Mouse (Mus musculus): Measurements from ENCODE around the gene Pcx. TPM values are rescaled to one million over a fixed set of nuclear protein-coding genes. Genes with fewer than 3 reads are reported as not detected.

The Pcx gene
- total and polyA plus RNA-seq, 2 experiments from 2014 or later, result 50.5 to 84.0 TPM

DNA sequence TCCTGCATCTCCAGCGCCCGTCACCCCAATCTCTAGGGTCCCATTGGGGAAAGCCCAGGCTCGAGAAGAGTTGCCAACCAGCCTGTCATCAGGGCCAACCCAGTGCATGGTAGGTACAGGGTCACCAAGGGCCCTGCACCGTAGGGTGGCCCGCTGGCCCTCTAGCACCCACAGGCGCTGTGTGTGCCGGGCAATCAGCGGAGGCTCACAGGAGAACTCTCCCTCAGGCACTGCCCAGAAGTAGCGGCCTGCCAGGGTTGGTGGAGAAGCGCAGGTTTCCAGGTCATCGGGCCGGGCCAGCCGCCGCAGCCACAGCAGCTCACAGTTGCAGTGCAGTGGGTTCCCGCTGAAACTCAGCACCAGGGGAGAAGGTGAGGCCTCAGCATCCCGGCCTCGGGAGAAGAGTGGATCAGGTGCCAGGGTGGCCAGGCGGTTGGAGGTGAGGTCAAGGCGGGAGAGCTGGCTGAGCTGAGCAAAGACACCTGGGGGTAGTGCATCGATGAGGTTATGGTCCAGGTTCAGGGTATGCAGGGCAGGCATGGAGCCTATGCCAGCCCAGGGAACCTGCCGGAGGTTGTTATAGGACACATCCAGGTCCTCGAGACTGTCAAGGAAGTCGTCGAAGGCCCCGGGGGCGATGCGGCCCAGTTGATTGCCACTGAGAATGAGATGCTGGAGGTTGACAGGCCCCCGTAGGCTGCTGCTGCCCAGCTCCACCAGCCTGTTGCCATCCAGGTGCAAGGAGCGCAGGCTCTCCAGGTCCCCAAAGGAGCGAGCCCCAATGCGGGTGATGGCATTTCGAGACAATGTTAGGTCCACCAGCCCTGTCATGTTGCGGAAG is 103.4 kb downstream of the Pcx start:
- Histone ChIP-seq H3K9me3 (ENCODE audit: low read length) (no peaks in the 10 kb centered on the region), H3K27me3 (ENCODE audit: insufficient read depth, low read length) (no peaks in the 10 kb centered on the region)

DNA sequence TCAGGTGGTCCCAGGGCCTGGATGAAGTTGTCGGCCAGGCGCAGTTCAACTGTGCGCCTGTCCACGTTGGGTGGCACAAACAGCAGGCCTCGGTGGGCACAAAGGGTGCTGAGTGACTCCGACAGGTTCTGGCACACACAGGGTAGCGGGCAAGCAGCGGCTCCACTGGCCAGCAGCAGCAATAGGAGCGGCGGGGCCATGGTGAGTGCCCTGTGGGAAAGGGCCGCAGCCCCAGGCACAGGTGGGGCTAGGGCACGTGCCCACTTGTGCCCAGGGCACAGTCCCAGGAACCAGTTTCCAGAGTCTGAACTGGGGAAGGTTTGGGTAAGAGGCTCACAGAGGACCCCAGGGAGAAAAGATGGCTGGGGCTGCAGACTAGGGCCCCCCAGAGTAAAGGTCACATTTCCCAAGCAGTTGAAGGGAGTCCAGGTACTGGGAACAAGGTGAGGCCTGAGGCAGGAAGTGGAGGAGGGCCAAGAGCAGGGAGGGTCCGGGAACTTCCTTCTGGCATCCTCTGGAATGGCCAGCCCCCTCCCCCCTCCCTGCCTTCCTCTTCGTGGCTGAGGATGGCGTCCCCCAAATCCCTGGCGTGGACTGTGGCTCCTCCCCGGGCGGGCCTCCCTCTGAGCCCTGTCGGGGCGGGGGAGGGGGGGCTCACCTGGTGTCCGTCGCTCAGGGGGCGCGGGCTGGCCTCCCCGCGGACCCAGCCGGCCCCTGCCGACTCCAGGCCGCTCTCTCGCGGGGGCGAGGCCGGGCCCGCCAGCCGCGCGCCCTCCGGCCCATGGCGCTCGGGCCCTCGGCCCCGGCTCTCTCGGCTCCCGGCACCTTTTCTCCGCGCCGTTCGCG is 104.3 kb downstream of the Pcx start:
- peak; percentile 43 for DNase-seq (ENCODE audit: low spot score)
- WGBS, result 21% methylated on average over 28 of the region's 49 CpGs

More for the DNA sequence above, 103.4 kb downstream of the Pcx start:
- Histone ChIP-seq H3K4me3 (ENCODE audit: low read length) (peak overlapping the region; percentile 89), H3K4me1 (ENCODE audit: insufficient read depth, low read length) (peaks cover 23% of the 10 kb centered on the region), H3K36me3 (ENCODE audit: insufficient read depth, low read length) (peaks cover 21% of the 10 kb centered on the region), H3K4me2 (ENCODE audit: low read depth, low read length) (peak overlapping the region; percentile 82), H3K27ac (peak overlapping the region; percentile 91), H3K9ac (replicated peaks; ENCODE audit: low read length) (peak overlapping the region; percentile 97; the same call in 1 of the 2 replicates)
- 88% methylated on average over 33 of the region's 33 CpGs for WGBS
- TF ChIP-seq CTCF (IDR thresholded peaks at IDR 0.05; ENCODE audit: low read depth), result no peak
- no peak for DNase-seq (ENCODE audit: low spot score)
- ATAC-seq, result no peak

DNA sequence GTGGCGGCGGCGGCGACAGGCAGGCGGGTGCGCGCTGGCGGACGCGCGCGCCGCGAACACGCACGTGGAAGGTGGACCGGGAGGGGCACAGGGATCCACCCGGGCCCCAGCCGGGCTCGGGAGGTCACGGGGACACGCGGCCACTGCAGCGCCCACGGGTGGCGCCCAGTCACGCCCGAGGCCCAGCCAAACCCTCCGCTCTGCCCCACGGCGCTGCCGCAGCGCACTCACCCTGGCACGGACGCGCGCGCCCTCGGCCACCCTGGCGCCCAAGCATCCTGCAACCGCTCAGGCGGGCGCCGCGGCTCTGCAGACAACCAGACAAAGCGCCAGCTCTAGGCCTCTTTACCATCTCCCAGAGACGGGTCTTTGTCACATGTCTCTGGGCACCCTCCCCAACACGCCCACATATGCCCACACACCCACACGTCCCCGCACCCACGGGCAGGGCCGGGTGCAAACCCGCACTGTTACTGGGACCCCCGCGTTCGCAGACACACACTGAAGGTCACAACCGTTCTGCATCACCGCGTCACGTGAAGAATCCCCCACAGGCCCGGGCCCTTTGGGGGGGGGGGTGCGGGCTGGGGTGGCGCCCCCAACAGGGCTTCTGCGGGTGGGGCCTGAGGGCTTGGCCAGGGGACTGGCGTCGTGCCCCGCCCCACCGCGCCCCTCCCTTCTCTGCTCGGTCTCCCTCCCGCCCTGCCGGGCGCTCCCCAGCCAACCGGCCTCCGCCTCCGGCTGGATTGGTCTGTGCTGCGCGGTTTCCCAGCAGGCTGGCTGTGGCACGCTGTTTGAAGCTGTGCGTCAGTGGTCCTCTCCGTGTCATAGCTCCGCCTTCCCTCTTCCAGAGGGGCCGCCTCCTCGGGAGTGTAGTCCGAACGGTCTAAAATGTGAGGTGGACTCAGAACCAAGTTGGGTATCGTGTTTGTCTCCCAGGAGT is 105.2 kb downstream of the Pcx start, which contains the start of gene Lrfn4:
Lrfn4 (minus strand) TSS at position 517 of the 943 bp plus-strand sequence.
- Histone ChIP-seq H3K4me3 (ENCODE audit: low read length) (peak within 1 kb of the TSS; percentile 89), H3K27ac (peak within 1 kb of the TSS; percentile 91), H3K4me1 (ENCODE audit: insufficient read depth, low read length) (peaks cover 23% of the 10 kb centered on the region), H3K27me3 (ENCODE audit: insufficient read depth, low read length) (no peaks in the 10 kb centered on the region), H3K4me2 (ENCODE audit: low read depth, low read length) (peak within 1 kb of the TSS; percentile 82), H3K9me3 (ENCODE audit: low read length) (no peaks in the 10 kb centered on the region), H3K9ac (replicated peaks; ENCODE audit: low read length) (peak within 1 kb of the TSS; percentile 97), H3K36me3 (ENCODE audit: insufficient read depth, low read length) (peaks cover 21% of the 10 kb centered on the region)
- no peak for TF ChIP-seq CTCF (IDR thresholded peaks at IDR 0.05; ENCODE audit: low read depth)
- WGBS, result 2% methylated on average over 72 of the region's 87 CpGs
- ATAC-seq (peak; percentile 94), DNase-seq (ENCODE audit: low spot score) (peak; percentile 95)

More for the DNA sequence above, 104.3 kb downstream of the Pcx start:
- Histone ChIP-seq H3K9me3 (ENCODE audit: low read length) (no peaks in the 10 kb centered on the region), H3K27me3 (ENCODE audit: insufficient read depth, low read length) (no peaks in the 10 kb centered on the region), H3K4me2 (ENCODE audit: low read depth, low read length) (peak overlapping the region; percentile 82), H3K4me1 (ENCODE audit: insufficient read depth, low read length) (peaks cover 23% of the 10 kb centered on the region), H3K4me3 (ENCODE audit: low read length) (peak overlapping the region; percentile 89), H3K36me3 (ENCODE audit: insufficient read depth, low read length) (peaks cover 21% of the 10 kb centered on the region), H3K27ac (peak overlapping the region; percentile 91), H3K9ac (replicated peaks; ENCODE audit: low read length) (peak overlapping the region; percentile 97)
- TF ChIP-seq CTCF (IDR thresholded peaks at IDR 0.05; ENCODE audit: low read depth), result no peak
- ATAC-seq, result 0 out of 2 replicates have a peak, but pooled peaks have one; percentile 0

DNA sequence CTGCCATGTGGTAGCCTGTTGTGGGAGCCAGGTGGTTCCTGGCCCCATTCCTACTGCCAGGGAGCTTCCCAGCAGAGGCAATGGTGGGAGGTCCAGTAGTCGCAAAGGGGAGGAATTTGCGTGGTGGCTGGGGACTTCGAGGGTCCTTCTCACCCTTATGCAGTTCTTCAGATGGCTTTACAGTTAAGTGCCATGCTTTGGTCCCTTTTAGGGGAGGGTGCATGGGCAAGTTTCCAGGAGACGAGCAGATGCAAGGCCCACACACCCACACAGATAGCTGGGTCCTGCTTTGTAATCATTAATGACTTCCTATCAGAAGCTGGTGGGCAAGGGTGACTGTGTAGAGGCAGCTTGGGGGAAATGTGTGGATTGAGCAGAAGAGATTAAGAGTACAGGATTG is 106.3 kb downstream of the Pcx start:
- H3K9ac ChIP-seq (replicated peaks; ENCODE audit: low read length), result 0 out of 2 replicates have a peak overlapping the region, but pooled peaks have one; percentile 7
- DNase-seq (ENCODE audit: low spot score), result no peak
- WGBS, result 31% methylated on average over 4 of the region's 4 CpGs

DNA sequence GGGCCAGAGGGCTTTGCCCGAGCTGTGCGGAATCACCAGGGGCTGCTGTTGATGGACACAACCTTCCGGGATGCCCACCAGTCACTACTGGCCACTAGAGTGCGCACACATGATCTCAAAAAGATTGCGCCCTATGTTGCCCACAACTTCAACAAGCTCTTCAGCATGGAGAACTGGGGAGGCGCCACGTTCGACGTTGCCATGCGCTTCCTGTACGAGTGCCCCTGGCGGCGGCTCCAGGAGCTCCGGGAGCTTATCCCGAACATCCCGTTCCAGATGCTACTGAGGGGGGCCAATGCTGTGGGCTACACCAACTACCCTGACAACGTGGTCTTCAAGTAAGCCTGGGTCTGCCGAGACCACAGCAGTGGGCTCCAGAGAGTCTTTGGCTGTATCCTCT is 107.9 kb downstream of the Pcx start:
- H3K27me3 ChIP-seq (ENCODE audit: insufficient read depth, low read length), result no peaks in the 10 kb centered on the region
- peaks cover 17% of the 10 kb centered on the region for H3K36me3 ChIP-seq (ENCODE audit: insufficient read depth, low read length)
- no peak overlapping the region for H3K9ac ChIP-seq (replicated peaks; ENCODE audit: low read length)
- WGBS, result 34% methylated on average over 18 of the region's 18 CpGs
- ATAC-seq (no peak), DNase-seq (ENCODE audit: low spot score) (peak; percentile 74)
- TF ChIP-seq CTCF (IDR thresholded peaks at IDR 0.05; ENCODE audit: low read depth), result peak; percentile 66
- no peak overlapping the region for H3K4me3 ChIP-seq (ENCODE audit: low read length)
- no peak overlapping the region for H3K27ac ChIP-seq
- H3K9me3 ChIP-seq (ENCODE audit: low read length), result no peaks in the 10 kb centered on the region
- peaks cover 20% of the 10 kb centered on the region for H3K4me1 ChIP-seq (ENCODE audit: insufficient read depth, low read length)
- H3K4me2 ChIP-seq (ENCODE audit: low read depth, low read length), result no peak overlapping the region

More for the DNA sequence above, 106.3 kb downstream of the Pcx start:
- H3K4me3 ChIP-seq (ENCODE audit: low read length), result no peak overlapping the region
- no peak for TF ChIP-seq CTCF (IDR thresholded peaks at IDR 0.05; ENCODE audit: low read depth)
- H3K27ac ChIP-seq, result peak overlapping the region; percentile 91; the same call in 1 of the 2 replicates
- no peak overlapping the region for H3K4me2 ChIP-seq (ENCODE audit: low read depth, low read length)
- peaks cover 18% of the 10 kb centered on the region for H3K36me3 ChIP-seq (ENCODE audit: insufficient read depth, low read length)
- ATAC-seq, result no peak
- peaks cover 23% of the 10 kb centered on the region for H3K4me1 ChIP-seq (ENCODE audit: insufficient read depth, low read length)
- no peaks in the 10 kb centered on the region for H3K27me3 ChIP-seq (ENCODE audit: insufficient read depth, low read length)
- H3K9me3 ChIP-seq (ENCODE audit: low read length), result no peaks in the 10 kb centered on the region
